Mouse (Mus musculus) lung, postnatal 4 days (tissue): ENCODE results near the gene Olfr618.
"Not testable (repeated sequence)": the region's sequence is repeated elsewhere in the genome, so short reads cannot be mapped to it uniquely, and the experiment has no call there.

Source experiments
- DNase-seq, 2 experiments: peaks; one replicate each; pipeline ENCODE4 v3.0.0; 2021

Gene Olfr618

GRCm38 (mm10) chr7:103589803-103590202, at the start of gene Olfr618:
Gene Olfr618 (plus strand): TSS chr7:103590103.
- no peak for DNase-seq

GRCm38 (mm10) chr7:103542617-103543016, 47.3 kb upstream of the Olfr618 start, which contains the start of gene Olfr612:
Gene Olfr612 (minus strand): TSS chr7:103542717.
- DNase-seq, result not testable (repeated sequence)

GRCm38 (mm10) chr7:103547774-103548173, 42.1 kb upstream of the Olfr618 start, which contains the start of gene Olfr613:
Gene Olfr613 (plus strand): TSS chr7:103548074.
- DNase-seq, result no peak

- DNase-seq, result no peak
These were observed 34.1 kb upstream of the Olfr618 start, which contains the start of gene Olfr615 for GRCm38 (mm10) chr7:103555779-103556178. Gene Olfr615 (plus strand): TSS chr7:103556079.

DNA sequence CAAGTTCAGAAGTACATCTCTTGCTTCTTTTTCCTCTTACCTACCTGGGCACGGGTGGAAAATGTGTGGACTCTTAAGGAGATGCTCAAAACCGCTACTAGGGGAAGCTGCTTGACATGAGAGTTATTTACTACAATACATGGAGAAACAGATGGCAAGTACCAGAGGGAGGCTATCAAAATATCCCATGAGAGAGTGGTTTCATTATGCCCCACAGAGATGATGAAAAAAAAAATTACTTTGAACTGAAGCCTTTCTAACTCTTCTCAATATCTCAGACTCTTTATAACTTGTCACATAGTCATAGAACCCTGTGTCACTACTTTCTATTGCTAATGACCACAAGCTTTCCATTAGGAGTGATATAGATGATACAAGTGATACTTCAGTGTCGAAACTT, 20.9 kb upstream of the Olfr618 start, which contains the start of gene Olfr616:
TSS of gene Olfr616 (minus strand) at position 101 of the 400 bp plus-strand sequence.
- no peak for DNase-seq

DNA sequence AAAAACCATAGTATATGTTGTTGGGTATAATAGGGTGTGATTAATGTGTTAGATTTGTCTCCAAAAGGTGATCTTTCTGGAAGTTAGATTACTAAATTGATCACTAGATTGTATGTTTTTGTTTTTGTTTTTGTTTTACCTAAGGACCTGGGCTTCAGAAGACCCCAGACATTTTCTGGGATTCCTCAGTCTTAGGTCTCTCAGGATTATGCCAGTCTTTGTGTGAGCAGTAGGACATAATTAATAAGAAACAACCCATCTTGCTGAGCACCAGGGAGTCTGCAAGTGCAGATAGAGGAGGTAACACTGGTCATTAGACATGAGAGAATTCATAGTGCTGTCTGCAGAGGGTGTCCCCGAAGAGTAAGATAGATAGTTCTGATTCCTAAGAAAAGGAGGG, 17.1 kb upstream of the Olfr618 start, which contains the start of gene Olfr617:
TSS of gene Olfr617 (plus strand) at position 301 of the 400 bp plus-strand sequence.
- DNase-seq, result no peak

- no peak for DNase-seq
These were observed 10.4 kb downstream of the Olfr618 start, which contains the start of gene Olfr619 for GRCm38 (mm10) chr7:103600275-103600674. Gene Olfr619 (plus strand): TSS chr7:103600575.

DNA sequence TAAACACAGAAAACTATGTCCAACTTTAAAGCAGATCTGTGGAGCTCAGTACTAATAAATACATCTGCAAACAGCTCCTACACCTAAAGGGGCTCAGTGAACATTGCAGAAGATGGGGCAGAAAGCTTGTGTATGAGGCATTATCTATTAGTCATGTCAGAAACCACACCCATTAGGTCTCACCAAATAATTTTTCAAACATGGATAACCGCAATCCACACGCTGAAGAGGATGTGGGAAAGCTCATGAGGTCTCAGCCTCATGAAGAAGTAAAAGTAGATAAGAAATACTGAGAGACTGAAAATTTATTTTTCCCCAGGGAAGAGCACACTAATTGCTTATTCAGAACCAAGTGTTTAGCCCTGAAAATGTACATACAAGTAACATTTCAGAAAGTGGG, 17.5 kb downstream of the Olfr618 start:
- DNase-seq, result no peak

DNA sequence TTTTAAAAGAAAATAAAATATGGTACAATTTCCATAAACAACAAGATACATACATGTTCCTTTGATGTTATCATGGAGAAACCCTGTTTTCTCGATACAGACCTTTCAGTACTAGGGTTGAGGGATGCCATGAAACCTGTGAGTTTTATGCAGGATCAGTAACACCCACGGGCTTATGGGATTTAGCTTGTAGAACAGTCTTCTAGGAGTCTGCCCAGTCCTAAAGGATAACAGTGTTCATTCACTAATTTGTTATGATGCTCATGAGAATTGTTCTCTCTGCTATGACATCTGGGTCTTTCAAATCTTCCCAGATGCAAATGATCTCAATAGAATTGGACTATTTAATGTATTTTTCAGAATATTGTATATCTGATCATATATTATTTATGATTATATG, 22.5 kb downstream of the Olfr618 start, which contains the start of gene Olfr620:
TSS of gene Olfr620 (minus strand) at position 101 of the 400 bp plus-strand sequence.
- DNase-seq, result no peak

- no peak for DNase-seq
These were observed 46.9 kb downstream of the Olfr618 start for GRCm38 (mm10) chr7:103636795-103637194.

DNA sequence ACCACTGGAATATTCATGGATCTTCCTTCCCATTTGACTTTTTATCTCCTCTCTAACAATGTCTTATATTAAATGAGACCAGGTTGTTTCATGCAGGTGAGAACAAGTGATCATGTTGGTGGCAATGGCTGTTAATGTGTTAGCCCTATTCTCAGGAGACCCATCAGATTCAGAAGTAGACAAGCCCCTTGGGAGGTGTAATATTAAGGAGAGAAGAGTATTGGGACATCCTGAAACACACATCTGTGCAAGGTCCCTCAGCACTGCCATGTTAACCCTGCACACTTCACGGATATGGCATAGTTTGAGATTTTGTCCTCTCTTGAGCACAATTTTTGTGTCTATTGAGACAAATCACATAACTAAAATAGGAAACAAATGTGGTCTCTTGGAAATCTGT, 52.7 kb downstream of the Olfr618 start, which contains the start of gene Olfr622:
TSS of gene Olfr622 (minus strand) at position 101 of the 400 bp plus-strand sequence.
- DNase-seq, result no peak

DNA sequence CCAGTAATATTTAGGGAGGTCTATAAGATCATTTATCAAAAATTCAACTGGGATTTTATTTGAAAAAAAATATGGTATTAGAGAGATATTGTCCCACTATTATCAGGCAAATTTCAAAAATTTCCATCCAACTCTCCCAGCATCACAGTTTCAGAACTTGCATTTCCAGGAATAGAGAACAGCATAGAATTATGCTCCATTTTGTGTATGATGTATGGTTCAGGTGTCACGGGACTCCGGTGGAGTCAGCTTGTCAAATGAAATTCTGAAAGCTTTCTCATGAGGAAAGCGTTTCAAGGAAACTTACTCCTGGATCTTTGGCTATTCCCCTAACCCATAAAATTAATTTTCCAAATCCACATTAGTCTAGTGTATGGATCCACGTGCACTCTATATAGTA, 54.2 kb downstream of the Olfr618 start:
- DNase-seq, result no peak
